Mouse (Mus musculus): ENCODE data around the gene Cd79b. TPM values are rescaled to one million over a fixed set of nuclear protein-coding genes. Genes with fewer than 3 reads are reported as not detected.
A peak's percentile ranks its signal among the peaks of the same experiment; 100 is the strongest.

Gene Cd79b
- polyA plus RNA-seq, 1 experiment from 2014 or later: 0.94 TPM

- Histone ChIP-seq H3K4me2 (replicated peaks) (peak overlapping the region; percentile 77), H3K9ac (peak overlapping the region; percentile 99), H3K4me3 (peak overlapping the region; percentile 99), H3K27ac (peak overlapping the region; percentile 52), H3K36me3 (peaks cover 13% of the 10 kb centered on the region), H3K4me1 (peaks cover 46% of the 10 kb centered on the region), H3K27me3 (no peaks in the 10 kb centered on the region), H3K9me3 (replicated peaks) (no peaks in the 10 kb centered on the region)
- no peak for ATAC-seq (ENCODE audit: low FRiP score)
- WGBS: 43% methylated on average over 5 of the region's 5 CpGs
These were observed 43.3 kb downstream of the Cd79b start for GRCm38 (mm10) chr11:106271131-106271793.

DNA sequence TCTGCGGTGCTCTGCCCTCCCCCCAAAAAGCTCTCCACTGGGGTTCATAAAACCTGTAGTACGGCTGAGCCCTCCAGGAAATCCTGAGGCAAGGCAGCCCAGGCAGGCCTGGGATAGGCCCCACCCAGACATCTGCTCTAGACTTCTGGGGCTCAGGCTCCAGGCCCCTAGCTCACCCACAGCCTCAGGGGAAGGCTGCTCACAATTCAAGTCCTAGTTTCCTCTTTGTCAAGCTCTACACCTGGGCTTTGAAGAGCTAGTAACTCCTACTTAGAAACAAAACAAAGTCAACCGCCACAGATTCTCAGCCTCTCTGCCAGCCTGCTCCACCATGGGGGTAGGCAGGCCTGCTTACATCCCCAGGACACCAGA lies 45.5 kb downstream of the Cd79b start:
- Histone ChIP-seq H3K27ac (peak overlapping the region; percentile 86), H3K9ac (peak overlapping the region; percentile 20; the same call in 1 of the 2 replicates), H3K27me3 (no peaks in the 10 kb centered on the region), H3K4me3 (peak overlapping the region; percentile 1; the same call in 1 of the 2 replicates), H3K9me3 (replicated peaks) (no peaks in the 10 kb centered on the region), H3K4me1 (peaks cover 46% of the 10 kb centered on the region), H3K4me2 (replicated peaks) (peak overlapping the region; percentile 27; the same call in 1 of the 2 replicates), H3K36me3 (peaks cover 35% of the 10 kb centered on the region)
- no peak for ATAC-seq (ENCODE audit: low FRiP score)
- 31% methylated on average over 3 of the region's 3 CpGs for WGBS

GRCm38 (mm10) chr11:106268326-106269059 lies 46.1 kb downstream of the Cd79b start:
- 39% methylated on average over 8 of the region's 8 CpGs for WGBS
- Histone ChIP-seq H3K4me1 (peaks cover 45% of the 10 kb centered on the region), H3K9me3 (replicated peaks) (no peaks in the 10 kb centered on the region), H3K4me3 (no peak overlapping the region), H3K36me3 (peaks cover 40% of the 10 kb centered on the region), H3K4me2 (replicated peaks) (peak overlapping the region; percentile 27), H3K9ac (peak overlapping the region; percentile 35; the same call in 1 of the 2 replicates), H3K27me3 (no peaks in the 10 kb centered on the region), H3K27ac (peak overlapping the region; percentile 86)
- no peak for ATAC-seq (ENCODE audit: low FRiP score)

DNA sequence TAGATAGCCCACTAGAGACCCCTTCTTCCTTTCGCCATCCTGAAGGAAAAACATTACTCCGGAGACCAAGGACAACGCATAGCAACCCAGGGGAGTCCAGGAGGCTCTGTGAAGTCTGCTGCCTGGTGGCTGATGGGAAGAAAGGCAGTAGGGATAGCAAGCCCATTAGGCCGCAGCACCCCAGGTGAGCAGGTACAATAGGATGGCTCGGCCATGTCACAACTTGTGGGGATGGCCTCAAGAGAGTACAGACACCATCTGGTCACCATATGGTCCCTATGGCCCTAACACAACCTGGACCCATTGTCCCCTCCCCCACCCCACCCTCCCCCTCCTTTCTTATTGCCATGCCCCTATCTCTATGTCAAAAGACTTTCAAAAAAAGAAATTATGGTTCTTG lies 46.7 kb downstream of the Cd79b start:
- H3K36me3 ChIP-seq: peaks cover 47% of the 10 kb centered on the region
- H3K27ac ChIP-seq: peak overlapping the region; percentile 86
- no peak overlapping the region for H3K4me3 ChIP-seq
- ATAC-seq (ENCODE audit: low FRiP score): no peak
- H3K9ac ChIP-seq: 0 out of 2 replicates have a peak overlapping the region, but pooled peaks have one; percentile 35
- no peaks in the 10 kb centered on the region for H3K27me3 ChIP-seq
- no peaks in the 10 kb centered on the region for H3K9me3 ChIP-seq (replicated peaks)
- peaks cover 41% of the 10 kb centered on the region for H3K4me1 ChIP-seq
- no peak overlapping the region for H3K4me2 ChIP-seq (replicated peaks)
- WGBS: 45% methylated on average over 5 of the region's 5 CpGs

GRCm38 (mm10) chr11:106267311-106267852 lies 47.2 kb downstream of the Cd79b start:
- no peak overlapping the region for H3K4me2 ChIP-seq (replicated peaks)
- 66% methylated on average over 14 of the region's 15 CpGs for WGBS
- H3K36me3 ChIP-seq: peaks cover 51% of the 10 kb centered on the region
- peaks cover 41% of the 10 kb centered on the region for H3K4me1 ChIP-seq
- H3K27me3 ChIP-seq: no peaks in the 10 kb centered on the region
- 0 out of 2 replicates have a peak overlapping the region, but pooled peaks have one; percentile 35 for H3K9ac ChIP-seq
- peak overlapping the region; percentile 86 for H3K27ac ChIP-seq
- H3K9me3 ChIP-seq (replicated peaks): no peaks in the 10 kb centered on the region
- no peak for ATAC-seq (ENCODE audit: low FRiP score)
- H3K4me3 ChIP-seq: no peak overlapping the region

DNA sequence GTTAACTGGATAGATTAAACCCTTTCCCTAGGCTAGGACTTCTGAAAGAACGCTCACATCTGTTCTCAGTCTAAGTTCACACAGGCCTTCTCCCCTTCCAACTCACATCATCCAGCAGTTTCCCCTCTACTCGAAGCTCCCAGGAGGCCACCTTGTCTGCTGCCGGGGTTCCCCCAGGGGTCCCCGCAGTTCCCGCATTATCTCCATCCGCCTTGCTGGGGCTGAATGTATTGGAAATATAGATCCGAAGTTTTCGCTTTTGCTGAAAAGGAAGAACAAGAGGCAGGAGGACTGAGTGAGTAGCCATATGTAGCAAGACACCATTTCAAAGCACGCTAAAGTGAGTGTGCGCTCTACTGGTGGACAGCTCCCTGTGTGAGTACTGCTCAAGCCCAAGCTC lies 48.1 kb downstream of the Cd79b start:
- Histone ChIP-seq H3K27ac (no peak overlapping the region), H3K27me3 (no peaks in the 10 kb centered on the region), H3K9me3 (replicated peaks) (no peaks in the 10 kb centered on the region), H3K9ac (no peak overlapping the region), H3K36me3 (peaks cover 61% of the 10 kb centered on the region), H3K4me1 (peaks cover 38% of the 10 kb centered on the region), H3K4me3 (no peak overlapping the region), H3K4me2 (replicated peaks) (no peak overlapping the region)
- WGBS: 91% methylated on average over 10 of the region's 10 CpGs
- no peak for ATAC-seq (ENCODE audit: low FRiP score)

DNA sequence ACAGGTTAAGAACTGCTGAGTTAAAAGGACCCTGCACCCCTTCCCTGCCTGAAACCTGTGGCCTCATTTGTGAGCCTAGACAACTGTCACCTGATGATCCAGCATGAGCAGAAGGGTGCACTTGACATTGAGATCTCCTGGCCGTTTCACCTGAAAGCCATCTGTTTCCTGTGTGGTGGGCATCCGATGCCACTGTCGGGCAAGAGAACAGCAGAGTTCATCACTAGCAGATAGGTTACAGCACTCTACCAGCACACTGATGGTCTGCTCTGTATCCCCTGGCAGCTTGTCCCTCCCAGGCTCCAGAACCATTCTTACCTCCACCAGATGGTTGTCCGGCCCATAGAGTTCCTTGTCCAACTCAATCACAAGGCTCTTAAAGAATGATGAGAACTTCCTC lies 49.0 kb downstream of the Cd79b start:
- Histone ChIP-seq H3K9ac (no peak overlapping the region), H3K27me3 (no peaks in the 10 kb centered on the region), H3K4me1 (peaks cover 33% of the 10 kb centered on the region), H3K27ac (no peak overlapping the region), H3K4me3 (no peak overlapping the region), H3K4me2 (replicated peaks) (no peak overlapping the region), H3K9me3 (replicated peaks) (no peaks in the 10 kb centered on the region), H3K36me3 (peaks cover 70% of the 10 kb centered on the region)
- WGBS: 94% methylated on average over 4 of the region's 4 CpGs
- ATAC-seq (ENCODE audit: low FRiP score): no peak

DNA sequence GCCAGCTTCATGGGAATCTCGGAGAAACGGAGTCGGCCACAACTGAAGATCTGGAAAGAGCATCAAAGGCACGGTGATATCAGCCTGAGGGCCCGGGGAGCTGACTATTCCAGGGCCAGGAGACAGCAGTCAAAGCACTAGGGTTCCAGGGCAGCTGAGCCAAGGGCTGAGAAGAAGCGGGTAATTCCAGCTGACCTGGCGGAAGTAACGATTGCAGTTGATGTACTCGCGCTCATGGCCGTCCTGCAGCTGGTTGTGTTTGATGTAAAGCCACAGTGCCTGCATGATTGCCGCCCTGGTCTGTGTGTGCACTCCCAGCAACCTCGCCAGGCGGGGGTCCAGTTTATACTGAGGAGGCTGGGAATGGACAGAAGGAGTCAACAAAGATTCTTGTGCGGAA lies 49.6 kb downstream of the Cd79b start:
- Histone ChIP-seq H3K36me3 (peaks cover 71% of the 10 kb centered on the region), H3K9me3 (replicated peaks) (no peaks in the 10 kb centered on the region), H3K4me1 (peaks cover 28% of the 10 kb centered on the region), H3K4me2 (replicated peaks) (no peak overlapping the region), H3K27ac (no peak overlapping the region), H3K4me3 (no peak overlapping the region), H3K9ac (no peak overlapping the region), H3K27me3 (no peaks in the 10 kb centered on the region)
- ATAC-seq (ENCODE audit: low FRiP score): no peak
- 95% methylated on average over 15 of the region's 15 CpGs for WGBS

- Histone ChIP-seq H3K27ac (no peak overlapping the region), H3K36me3 (peaks cover 80% of the 10 kb centered on the region), H3K27me3 (no peaks in the 10 kb centered on the region), H3K9ac (no peak overlapping the region), H3K4me2 (replicated peaks) (no peak overlapping the region), H3K9me3 (replicated peaks) (no peaks in the 10 kb centered on the region), H3K4me1 (peaks cover 21% of the 10 kb centered on the region), H3K4me3 (no peak overlapping the region)
- WGBS: 96% methylated on average over 9 of the region's 9 CpGs
- no peak for ATAC-seq (ENCODE audit: low FRiP score)
These were observed 50.6 kb downstream of the Cd79b start for GRCm38 (mm10) chr11:106263963-106264362.

Other genes starting within 250 kb of the Cd79b start
- gene Taco1, start 248.7 kb downstream of the Cd79b start, polyA plus RNA-seq (2016; fragmentation: Nextera tagmentation; extraction: Ambion mirVana): 9.0 and 9.2 TPM in 2 replicates
- gene Map3k3, start 230.1 kb downstream of the Cd79b start, polyA plus RNA-seq (2016; fragmentation: Nextera tagmentation; extraction: Ambion mirVana): 27.0 and 27.9 TPM in 2 replicates
- 0.93 and 1.0 TPM in 2 replicates for gene Gm10840, start 153.9 kb downstream of the Cd79b start, polyA plus RNA-seq (2016; fragmentation: Nextera tagmentation; extraction: Ambion mirVana)
- 302 and 316 TPM in 2 replicates for gene Limd2, start 153.9 kb downstream of the Cd79b start, polyA plus RNA-seq (2016; fragmentation: Nextera tagmentation; extraction: Ambion mirVana)
- 33.9 and 38.7 TPM in 2 replicates for gene Strada, start 112.6 kb downstream of the Cd79b start, polyA plus RNA-seq (2016; fragmentation: Nextera tagmentation; extraction: Ambion mirVana)
- gene Ccdc47, start 98.4 kb downstream of the Cd79b start, polyA plus RNA-seq (2016; fragmentation: Nextera tagmentation; extraction: Ambion mirVana): 86.8 and 96.3 TPM in 2 replicates
- 111 and 117 TPM in 2 replicates for gene Ddx42, start 97.8 kb downstream of the Cd79b start, polyA plus RNA-seq (2016; fragmentation: Nextera tagmentation; extraction: Ambion mirVana)
- gene Ftsj3, start 58.7 kb downstream of the Cd79b start, polyA plus RNA-seq (2016; fragmentation: Nextera tagmentation; extraction: Ambion mirVana): 52.5 and 53.4 TPM in 2 replicates
- 314 and 337 TPM in 2 replicates for gene Psmc5, start 58.6 kb downstream of the Cd79b start, polyA plus RNA-seq (2016; fragmentation: Nextera tagmentation; extraction: Ambion mirVana)
- 35.1 and 35.9 TPM in 2 replicates for gene Smarcd2, start 41.8 kb downstream of the Cd79b start, polyA plus RNA-seq (2016; fragmentation: Nextera tagmentation; extraction: Ambion mirVana)
- gene Tcam1, start 38.1 kb downstream of the Cd79b start, polyA plus RNA-seq (2016; fragmentation: Nextera tagmentation; extraction: Ambion mirVana): 0.15 and 0.29 TPM in 2 replicates
- not detected in 2 replicates for gene Gh, start 12.9 kb downstream of the Cd79b start, polyA plus RNA-seq (2016; fragmentation: Nextera tagmentation; extraction: Ambion mirVana)
- 0.04 TPM in 1 of 2 replicates, not detected in the other for gene Scn4a, start 38.5 kb upstream of the Cd79b start, polyA plus RNA-seq (2016; fragmentation: Nextera tagmentation; extraction: Ambion mirVana)
- not detected in 2 replicates for gene Prr29, start 50.7 kb upstream of the Cd79b start, polyA plus RNA-seq (2016; fragmentation: Nextera tagmentation; extraction: Ambion mirVana)
- 11.8 and 14.2 TPM in 2 replicates for gene Icam2, start 73.3 kb upstream of the Cd79b start, polyA plus RNA-seq (2016; fragmentation: Nextera tagmentation; extraction: Ambion mirVana)
- gene Ern1, start 173.1 kb upstream of the Cd79b start, polyA plus RNA-seq (2016; fragmentation: Nextera tagmentation; extraction: Ambion mirVana): 7.9 and 8.3 TPM in 2 replicates

Data from hindbrain, embryonic 12.5 days (tissue).